Mouse (Mus musculus) CD8-positive naive resting alpha-beta T cell, adult 2 months (primary cell): Measurements from ENCODE around the gene Fam124b.

Experiments
- DNase-seq, 2 experiments: peaks; one replicate each; pipeline ENCODE4 v3.0.0; 2022; ENCODE audit warnings: low read depth in 2 of 2, low spot score in 2 of 2

Gene Fam124b

DNA sequence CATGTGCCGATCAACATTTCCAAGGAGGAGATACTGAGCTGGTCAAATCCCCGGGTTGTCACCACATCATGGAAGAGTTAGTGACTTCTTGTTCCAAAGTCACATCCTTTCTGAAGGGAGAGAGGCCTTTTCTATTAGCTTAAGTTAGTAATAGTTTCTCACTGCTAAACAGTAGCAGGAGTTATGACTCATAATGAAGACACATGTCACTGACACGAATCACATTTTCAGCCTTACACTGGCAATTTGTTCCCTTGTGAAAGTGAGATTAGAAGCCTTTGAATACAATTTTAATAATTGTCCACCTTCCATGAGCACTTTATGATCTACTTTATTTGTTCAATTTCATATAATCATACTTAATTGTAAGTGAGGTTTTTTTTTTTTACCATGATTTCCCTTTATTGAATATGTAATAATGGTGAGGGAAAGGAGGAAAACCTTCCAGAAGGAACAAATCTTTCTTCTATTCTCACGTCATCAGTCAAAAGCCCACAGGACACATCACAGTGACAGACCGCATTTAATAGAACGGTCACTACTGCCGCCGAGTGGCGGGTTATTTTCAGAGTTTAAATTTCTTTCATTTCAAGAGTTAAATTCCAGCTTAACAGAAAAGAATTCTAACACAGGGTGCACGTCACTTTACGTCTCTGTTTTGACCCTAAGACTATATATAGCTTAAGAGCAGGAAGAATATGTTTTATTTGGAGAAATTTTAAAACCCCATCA is 40.5 kb downstream of the Fam124b start:
- no peak for DNase-seq

DNA sequence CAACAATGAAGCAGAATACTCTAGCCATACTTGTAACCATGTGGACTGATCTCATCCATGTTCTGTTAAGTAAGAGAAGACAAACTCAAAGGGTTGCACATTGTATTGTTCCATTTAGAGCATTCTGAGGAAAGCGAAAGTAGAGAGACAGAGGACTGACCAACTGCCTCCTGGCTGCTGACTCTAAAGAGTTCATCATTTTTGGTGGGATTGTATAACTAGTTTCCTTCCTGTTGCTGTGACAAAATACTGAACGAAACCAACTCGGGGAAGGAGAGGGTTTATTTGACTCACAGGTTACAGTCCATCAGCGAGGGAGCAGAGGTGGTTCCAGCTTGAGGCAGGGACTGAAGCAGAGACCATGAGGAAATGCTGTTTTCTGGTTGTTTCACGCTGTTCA is 50.6 kb downstream of the Fam124b start:
- DNase-seq, result no peak

DNA sequence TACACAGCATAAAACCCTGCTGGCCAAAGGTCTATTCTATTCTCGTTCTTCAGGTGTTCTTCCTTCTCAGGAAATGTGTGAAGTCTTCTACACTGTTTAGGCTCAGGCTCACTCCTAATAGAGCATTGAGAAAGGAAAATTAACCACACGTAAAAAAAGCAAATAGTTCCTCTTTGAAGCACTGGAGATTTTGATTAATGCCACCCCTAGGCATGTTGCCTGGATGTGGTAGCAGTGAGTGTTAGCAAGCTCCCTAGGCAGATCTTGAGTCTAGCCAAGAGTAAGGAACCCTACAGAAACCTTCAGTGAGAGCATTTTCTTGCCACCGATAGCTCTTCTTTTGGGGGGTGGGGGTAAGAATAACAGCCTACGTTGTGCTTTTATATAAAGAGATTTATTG is 51.7 kb downstream of the Fam124b start:
- no peak for DNase-seq

DNA sequence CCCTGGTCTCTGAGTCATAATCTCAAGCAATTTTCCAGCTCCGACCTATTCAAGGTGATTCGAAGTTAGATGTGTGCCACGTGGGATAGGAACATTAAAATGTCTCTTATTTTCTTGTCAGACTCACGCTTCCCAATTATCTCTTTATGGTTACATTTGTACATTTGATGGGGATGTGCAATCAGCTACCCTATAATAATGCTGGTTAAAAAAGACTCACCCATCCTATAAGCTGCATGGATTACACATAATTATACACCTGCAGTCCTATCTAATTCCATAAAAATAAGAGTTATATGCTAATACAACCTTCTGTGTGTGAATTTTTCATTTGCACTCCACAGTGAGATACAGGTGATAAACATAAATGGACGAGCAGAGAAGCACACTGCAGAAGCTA is 52.9 kb downstream of the Fam124b start:
- no peak for DNase-seq

DNA sequence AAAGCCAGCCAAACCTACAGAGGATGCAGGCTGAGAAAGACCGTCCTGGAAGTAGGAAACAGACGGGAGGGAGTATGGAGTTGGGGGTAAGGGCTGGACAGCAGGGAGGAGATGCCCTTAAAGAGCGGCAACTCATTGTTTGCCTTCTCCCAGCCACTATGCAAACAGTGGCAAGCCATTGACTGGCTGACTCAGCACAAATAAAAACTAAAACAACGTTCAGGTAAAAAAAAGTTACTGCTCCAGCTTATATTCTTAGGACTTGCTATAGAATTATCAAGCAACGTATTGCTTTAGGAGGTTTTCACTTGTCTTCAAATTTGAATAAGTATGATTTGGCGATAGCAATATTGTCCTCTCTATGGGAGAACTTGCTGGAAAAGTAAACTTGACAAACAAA is 55.3 kb downstream of the Fam124b start:
- no peak for DNase-seq

DNA sequence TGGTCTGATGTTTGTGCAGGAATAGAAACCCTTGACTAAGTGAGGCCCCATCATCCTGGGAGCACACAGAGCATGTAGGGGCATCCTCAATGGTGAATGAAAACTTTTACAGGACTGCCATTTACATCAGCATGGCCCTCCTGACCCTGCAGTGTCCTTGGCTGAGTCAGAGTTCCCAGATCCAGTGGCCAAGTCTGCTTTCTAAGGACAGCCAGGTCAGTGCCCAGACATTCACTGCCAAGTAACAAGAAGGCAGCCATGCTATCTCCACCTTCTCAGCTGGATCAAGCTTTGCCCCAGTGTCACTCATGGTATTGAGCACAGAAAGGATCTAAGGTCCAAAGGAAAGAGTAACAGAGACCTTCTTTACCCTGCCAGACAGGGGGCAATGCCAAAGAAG is 58.7 kb downstream of the Fam124b start:
- no peak for DNase-seq

DNA sequence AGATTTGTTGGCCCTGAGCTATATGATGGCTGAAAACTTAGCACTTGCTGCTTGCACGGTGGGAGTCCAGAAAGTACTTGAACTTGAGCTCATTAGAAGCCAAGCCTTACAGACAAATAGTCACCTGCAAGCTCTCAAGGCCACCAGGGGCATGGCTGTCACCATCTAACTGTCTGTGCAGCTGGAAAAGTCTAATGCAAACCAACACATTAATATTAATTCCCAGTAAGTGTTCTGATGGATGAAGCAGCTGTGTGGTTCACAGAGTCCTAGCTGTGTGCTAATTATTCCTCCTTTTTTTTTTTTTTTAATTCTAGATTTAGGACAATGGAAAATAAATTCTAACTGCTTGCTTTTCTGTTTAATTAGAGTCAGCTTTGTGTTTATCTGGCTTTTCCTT is 63.4 kb downstream of the Fam124b start:
- no peak for DNase-seq

DNA sequence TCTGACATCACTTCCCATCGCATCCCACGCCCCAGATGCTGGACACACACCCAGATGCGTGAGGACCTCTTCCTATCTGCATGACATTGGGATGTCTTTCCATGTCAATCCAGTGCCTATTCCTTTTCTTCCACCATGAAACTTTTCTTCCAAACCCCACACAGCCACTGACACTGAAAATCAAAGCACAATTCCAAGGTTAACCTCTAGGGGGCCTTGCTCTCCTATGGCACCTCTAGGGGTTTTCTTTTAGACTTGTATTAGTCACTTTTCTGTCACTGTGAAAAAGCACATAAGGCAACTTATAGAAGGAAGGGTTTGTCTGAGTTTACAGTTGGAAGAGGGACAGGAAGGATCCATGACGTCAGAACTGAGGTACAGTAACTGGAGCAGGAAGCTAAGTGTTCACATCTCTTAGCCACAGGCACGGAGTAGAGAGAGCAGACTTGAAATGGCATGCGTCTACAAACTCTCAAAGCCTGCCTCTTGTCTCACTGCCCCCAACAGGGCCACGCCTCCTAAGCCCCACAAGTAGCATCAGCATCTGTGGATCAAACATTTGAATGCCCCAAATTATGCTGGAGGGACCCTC is 65.1 kb downstream of the Fam124b start:
- no peak for DNase-seq

DNA sequence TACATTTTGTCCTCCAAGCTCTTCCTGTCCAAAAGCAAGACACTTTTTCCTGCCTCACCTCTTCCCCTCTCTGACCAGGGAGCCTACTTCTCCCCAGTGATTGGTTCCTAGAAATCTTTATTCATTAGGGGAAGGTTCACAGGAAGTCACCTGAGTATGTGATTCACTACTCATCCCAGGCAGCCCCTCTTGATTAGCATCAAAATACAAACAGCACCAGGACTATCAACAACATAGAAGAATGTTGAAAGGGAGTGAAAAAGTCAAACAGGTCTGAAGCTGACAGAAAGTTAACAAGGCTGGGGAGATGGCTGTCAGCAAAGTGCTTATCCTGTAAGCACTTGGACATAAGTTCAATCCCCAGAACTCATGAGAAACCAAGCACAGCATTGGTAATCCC is 67.6 kb downstream of the Fam124b start:
- no peak for DNase-seq
